Mouse (Mus musculus) inflammation-experienced regulatory T-cells, adult 6 months (primary cell): ENCODE data around the gene Col18a1. TPM values are rescaled to one million over a fixed set of nuclear protein-coding genes. Genes with fewer than 3 reads are reported as not detected.

ENCODE experiments used
- ATAC-seq: one replicate; pipeline ENCODE4 v1.8.0; 2017
- polyA plus RNA-seq, 3 experiments: library from polyadenylated mRNA; unstranded; fragments of 100-300 nt; shearing (Covaris generic); gene quantifications; one replicate each; pipeline ENCODE4 v1.2.1; 2017

The Col18a1 gene
- polyA plus RNA-seq, 3 experiments from 2014 or later, result 0.09 to 0.11 TPM; not detected in 1

GRCm38 (mm10) chr10:77104327-77104726 lies 62.0 kb downstream of the Col18a1 start:
- no peak for ATAC-seq

- ATAC-seq, result no peak
Measured at GRCm38 (mm10) chr10:77103689-77104088, 62.7 kb downstream of the Col18a1 start.

- no peak for ATAC-seq
Measured at GRCm38 (mm10) chr10:77099777-77100176, 66.6 kb downstream of the Col18a1 start.

- ATAC-seq, result no peak
Measured at GRCm38 (mm10) chr10:77098619-77099018, 67.7 kb downstream of the Col18a1 start.

- ATAC-seq, result no peak
Measured at GRCm38 (mm10) chr10:77097890-77098200, 68.5 kb downstream of the Col18a1 start.

- no peak for ATAC-seq
Measured at GRCm38 (mm10) chr10:77097006-77097889, 69.1 kb downstream of the Col18a1 start.

- ATAC-seq, result no peak
Measured at GRCm38 (mm10) chr10:77095666-77096065, 70.7 kb downstream of the Col18a1 start.

- no peak for ATAC-seq
Measured at GRCm38 (mm10) chr10:77093817-77094216, 72.5 kb downstream of the Col18a1 start.

GRCm38 (mm10) chr10:77091538-77092097 lies 74.7 kb downstream of the Col18a1 start:
- no peak for ATAC-seq

- ATAC-seq, result no peak
Measured at GRCm38 (mm10) chr10:77090063-77090462, 76.3 kb downstream of the Col18a1 start.

- ATAC-seq, result no peak
Measured at GRCm38 (mm10) chr10:77089336-77089735, 77.0 kb downstream of the Col18a1 start.

- ATAC-seq, result no peak
Measured at GRCm38 (mm10) chr10:77084568-77084967, 81.8 kb downstream of the Col18a1 start.

- ATAC-seq, result no peak
Measured at GRCm38 (mm10) chr10:77082921-77083320, 83.4 kb downstream of the Col18a1 start.

- ATAC-seq, result no peak
Measured at GRCm38 (mm10) chr10:77082453-77082852, 83.9 kb downstream of the Col18a1 start.

- ATAC-seq, result no peak
Measured at GRCm38 (mm10) chr10:77078961-77079360, 87.4 kb downstream of the Col18a1 start.

GRCm38 (mm10) chr10:77078456-77078855 lies 87.9 kb downstream of the Col18a1 start:
- ATAC-seq, result no peak

- ATAC-seq, result no peak
Measured at GRCm38 (mm10) chr10:77074276-77074974, 91.9 kb downstream of the Col18a1 start.

- peak; percentile 54 for ATAC-seq
Measured at GRCm38 (mm10) chr10:77070072-77070471, 96.3 kb downstream of the Col18a1 start.

- ATAC-seq, result no peak
Measured at GRCm38 (mm10) chr10:77068469-77068868, 97.9 kb downstream of the Col18a1 start.

GRCm38 (mm10) chr10:77064659-77065058 lies 101.7 kb downstream of the Col18a1 start:
- no peak for ATAC-seq

GRCm38 (mm10) chr10:77064239-77064638 lies 102.1 kb downstream of the Col18a1 start:
- ATAC-seq, result no peak

- no peak for ATAC-seq
Measured at GRCm38 (mm10) chr10:77062393-77063010, 103.8 kb downstream of the Col18a1 start.

- ATAC-seq, result no peak
Measured at GRCm38 (mm10) chr10:77061426-77061825, 104.9 kb downstream of the Col18a1 start.
